Mouse (Mus musculus) adipocyte (in vitro differentiated cells): ENCODE data around the gene Olfr1045.
"Not testable (repeated sequence)": the region's sequence is repeated elsewhere in the genome, so short reads cannot be mapped to it uniquely, and the experiment has no call there.

Experiments
- DNase-seq: peaks from one replicate; pipeline ENCODE4 v3.0.0-alpha.2; 2016; ENCODE audit warnings: low spot score

Gene Olfr1045

GRCm38 (mm10) chr2:86202909-86203308, at the start of gene Olfr1045:
Gene Olfr1045 (minus strand): TSS chr2:86203009.
- DNase-seq: no peak

- no peak for DNase-seq
Measured at GRCm38 (mm10) chr2:86240189-86240588, 37.4 kb upstream of the Olfr1045 start, which contains the start of gene Olfr1048. Gene Olfr1048 (minus strand): TSS chr2:86240289.

- DNase-seq: no peak
Measured at GRCm38 (mm10) chr2:86231301-86231700, 28.5 kb upstream of the Olfr1045 start, which contains the start of gene Olfr1047. Gene Olfr1047 (minus strand): TSS chr2:86231401.

GRCm38 (mm10) chr2:86219214-86219613, 16.4 kb upstream of the Olfr1045 start, which contains the start of gene Olfr1046:
Gene Olfr1046 (minus strand): TSS chr2:86219314.
- DNase-seq: no peak

- DNase-seq: no peak
Measured at GRCm38 (mm10) chr2:86195863-86196262, 6.9 kb downstream of the Olfr1045 start.

- DNase-seq: no peak
Measured at GRCm38 (mm10) chr2:86185583-86185982, 17.2 kb downstream of the Olfr1045 start, which contains the start of gene Olfr52. Gene Olfr52 (minus strand): TSS chr2:86185683.

GRCm38 (mm10) chr2:86179950-86180349, 22.9 kb downstream of the Olfr1045 start:
- DNase-seq: no peak

GRCm38 (mm10) chr2:86177720-86178119, 25.1 kb downstream of the Olfr1045 start, which contains the start of gene Olfr1044:
Gene Olfr1044 (minus strand): TSS chr2:86177820.
- DNase-seq: no peak

GRCm38 (mm10) chr2:86175422-86175821, 27.4 kb downstream of the Olfr1045 start:
- not testable (repeated sequence) for DNase-seq

GRCm38 (mm10) chr2:86167422-86167821, 35.4 kb downstream of the Olfr1045 start, which contains the start of gene Olfr1043:
Gene Olfr1043 (minus strand): TSS chr2:86167522.
- DNase-seq: no peak

GRCm38 (mm10) chr2:86161738-86162137, 41.1 kb downstream of the Olfr1045 start, which contains the start of gene Olfr1042:
Gene Olfr1042 (minus strand): TSS chr2:86161838.
- DNase-seq: no peak

- no peak for DNase-seq
Measured at GRCm38 (mm10) chr2:86146632-86147031, 56.2 kb downstream of the Olfr1045 start, which contains the start of gene Olfr1040. Gene Olfr1040 (minus strand): TSS chr2:86146732.
